Mouse (Mus musculus): ENCODE results near the gene Yif1b.

The Yif1b gene

GRCm38 (mm10) chr7:29244732-29245416, 6.7 kb downstream of the Yif1b start:
- DNase-seq (ENCODE audit: low spot score in 2 of 2) = peak; percentile 24 to 71

DNA sequence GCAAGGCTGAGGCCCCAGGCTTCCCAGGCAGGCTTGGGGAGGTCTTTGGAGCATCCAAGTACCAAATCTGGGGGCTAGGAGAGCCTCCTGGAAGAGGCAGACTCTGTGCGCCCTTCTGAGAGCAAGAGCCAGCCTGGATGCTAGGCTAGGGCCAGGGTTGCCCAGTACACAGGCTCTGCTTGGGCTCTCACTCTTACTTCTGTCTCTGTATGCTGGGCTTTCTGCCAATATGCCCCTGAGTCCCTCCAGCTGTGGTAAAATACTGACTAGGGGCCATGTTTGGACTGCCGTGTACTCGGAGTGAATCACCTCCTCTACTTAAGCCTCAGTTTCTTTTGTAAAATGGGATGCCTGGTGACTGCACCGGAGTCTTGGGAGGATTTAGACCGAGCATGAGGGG, 7.9 kb downstream of the Yif1b start:
- DNase-seq (ENCODE audit: low spot score in 2 of 2) = no peak

- DNase-seq (ENCODE audit: low spot score in 2 of 2) = no peak
These were observed 8.6 kb downstream of the Yif1b start for GRCm38 (mm10) chr7:29246619-29247313.

DNA sequence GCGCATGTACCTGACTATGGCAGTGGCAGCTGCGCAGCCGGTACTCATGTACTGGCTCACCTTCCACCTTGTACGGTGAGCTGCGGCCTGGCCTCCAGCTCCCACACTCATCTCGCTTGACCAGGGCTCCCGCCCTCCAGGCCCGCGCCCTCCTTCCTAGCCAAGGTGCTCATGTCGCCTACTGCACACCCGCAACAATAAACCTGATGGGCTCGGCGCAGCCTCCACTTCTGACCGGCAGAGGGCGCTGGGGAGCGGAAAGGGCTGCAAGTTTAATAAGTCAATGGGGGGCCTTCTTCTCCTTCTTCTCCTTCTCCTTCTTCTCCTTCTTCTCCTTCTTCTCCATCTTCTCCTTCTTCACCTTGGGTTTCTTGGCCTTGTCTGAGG, 9.2 kb downstream of the Yif1b start:
- peak; percentile 83 to 91 for DNase-seq (ENCODE audit: low spot score in 2 of 2)

- peak; percentile 21 to 39 for DNase-seq (ENCODE audit: low spot score in 2 of 2)
These were observed 9.6 kb downstream of the Yif1b start for GRCm38 (mm10) chr7:29247706-29248105.

- DNase-seq (ENCODE audit: low spot score in 2 of 2) = peak; percentile 33 to 46
These were observed 10.2 kb downstream of the Yif1b start, which contains the start of gene 2200002D01Rik for GRCm38 (mm10) chr7:29248261-29248841. TSS of gene 2200002D01Rik (minus strand) at chr7:29248466.

GRCm38 (mm10) chr7:29251166-29251565, 13.0 kb downstream of the Yif1b start:
- no peak for DNase-seq (ENCODE audit: low spot score in 2 of 2)

DNA sequence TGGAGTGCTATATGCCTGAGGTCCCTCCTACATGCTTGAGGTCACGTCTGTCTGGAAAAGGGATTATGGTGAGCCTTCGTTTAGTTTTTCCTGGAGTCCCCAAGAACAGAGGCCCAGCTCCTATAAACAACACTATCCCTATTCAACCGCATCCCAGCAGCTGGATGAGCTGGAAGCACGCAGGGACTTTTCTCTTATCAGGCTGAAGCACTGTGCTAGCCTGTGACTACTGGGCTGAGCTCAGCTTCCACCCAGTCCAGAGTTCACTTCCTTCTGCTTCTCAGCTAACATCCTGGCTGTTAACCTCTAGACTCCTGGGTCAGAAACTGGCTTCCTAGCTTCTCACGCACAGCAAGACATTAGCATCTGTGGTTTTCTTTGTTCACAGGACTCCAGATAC, 15.7 kb downstream of the Yif1b start:
- no peak for DNase-seq (ENCODE audit: low spot score in 2 of 2)

DNA sequence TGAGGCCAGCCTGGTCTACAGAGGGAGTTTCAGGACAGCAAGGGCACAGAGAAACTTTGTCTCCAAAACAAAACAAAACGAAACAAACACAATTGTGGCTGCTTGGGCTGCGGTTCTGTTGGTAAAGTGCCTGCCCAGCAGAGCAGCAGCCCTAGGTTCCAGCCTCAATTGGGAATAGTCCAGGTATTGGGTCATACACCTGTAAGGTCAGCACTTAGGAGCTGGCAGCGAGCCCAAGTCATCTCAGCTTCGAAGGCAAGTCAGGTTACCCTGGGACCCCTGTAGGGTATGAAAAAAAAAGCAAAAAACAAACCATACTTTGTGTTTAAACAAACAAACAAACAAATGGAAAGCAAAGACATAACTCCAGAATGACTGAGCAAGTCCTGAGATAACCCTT, 17.7 kb downstream of the Yif1b start:
- DNase-seq (ENCODE audit: low spot score in 2 of 2) = no peak

- DNase-seq (ENCODE audit: low spot score in 2 of 2) = no peak
These were observed 19.2 kb downstream of the Yif1b start for GRCm38 (mm10) chr7:29257368-29257767.

GRCm38 (mm10) chr7:29259781-29260730, 21.9 kb downstream of the Yif1b start:
- no peak for DNase-seq (ENCODE audit: low spot score in 2 of 2)

- DNase-seq (ENCODE audit: low spot score in 2 of 2) = no peak
These were observed 24.0 kb downstream of the Yif1b start for GRCm38 (mm10) chr7:29262151-29262550.

- DNase-seq (ENCODE audit: low spot score in 2 of 2) = no peak
These were observed 25.7 kb downstream of the Yif1b start for GRCm38 (mm10) chr7:29263831-29264230.

DNA sequence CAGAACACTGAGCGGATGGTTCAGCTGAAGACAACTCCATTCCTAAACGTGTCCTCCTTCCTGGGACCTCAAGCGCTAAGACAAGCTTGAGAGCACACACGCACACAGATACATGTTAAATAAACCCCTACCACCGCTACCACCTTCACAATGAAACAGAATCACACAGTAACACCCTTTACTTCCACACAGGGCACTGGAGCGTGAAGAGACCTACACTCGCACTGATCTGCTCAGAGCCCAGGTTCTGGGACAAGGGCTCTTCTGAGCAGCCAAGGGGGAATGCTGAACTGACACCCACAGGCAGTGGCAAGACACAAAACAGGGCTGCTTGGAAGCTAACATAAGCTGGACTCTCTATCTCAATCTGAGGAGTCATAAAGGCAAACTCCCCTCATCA, 27.5 kb downstream of the Yif1b start:
- no peak for DNase-seq (ENCODE audit: low spot score in 2 of 2)

DNA sequence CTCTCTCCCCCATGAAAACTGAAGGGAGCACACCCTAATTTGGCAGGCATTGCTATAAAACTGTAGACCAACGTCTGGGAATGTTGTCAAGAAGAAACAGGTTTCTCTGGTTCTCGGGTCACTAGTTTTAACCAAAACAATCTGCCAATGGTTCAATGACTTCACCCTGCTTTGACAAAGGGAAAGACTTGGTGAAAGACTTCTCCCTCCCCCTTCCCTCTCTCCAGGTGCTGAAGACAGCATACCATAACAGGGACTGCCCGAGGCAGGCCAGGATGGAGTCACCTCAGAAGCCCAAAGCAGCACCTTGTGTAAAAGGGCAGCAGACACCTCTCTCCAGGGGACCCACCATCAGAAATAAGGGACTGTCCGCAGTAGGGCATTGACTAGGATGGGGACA, 28.8 kb downstream of the Yif1b start:
- no peak for DNase-seq (ENCODE audit: low spot score in 2 of 2)

DNA sequence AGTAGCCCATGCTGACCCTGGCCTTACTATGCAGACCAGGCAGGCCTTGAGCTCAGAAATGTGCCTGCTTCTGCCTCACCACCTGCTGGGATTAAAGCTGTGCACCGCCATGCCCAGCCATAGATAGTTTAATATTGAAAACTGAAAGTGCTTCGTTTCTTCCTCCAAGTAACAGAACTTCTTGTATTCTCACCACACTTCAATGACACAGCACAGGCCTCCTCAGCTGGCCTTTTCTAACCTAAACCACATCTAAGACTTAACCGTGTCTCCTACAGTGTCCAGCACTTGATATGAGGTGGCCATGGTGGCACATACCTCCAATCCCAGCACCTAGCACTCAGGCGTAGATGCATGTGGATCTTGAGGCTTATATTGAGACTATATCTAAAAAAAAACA, 32.3 kb downstream of the Yif1b start:
- DNase-seq (ENCODE audit: low spot score in 2 of 2) = no peak

GRCm38 (mm10) chr7:29271687-29272465, 33.7 kb downstream of the Yif1b start:
- no peak for DNase-seq (ENCODE audit: low spot score in 2 of 2)

DNA sequence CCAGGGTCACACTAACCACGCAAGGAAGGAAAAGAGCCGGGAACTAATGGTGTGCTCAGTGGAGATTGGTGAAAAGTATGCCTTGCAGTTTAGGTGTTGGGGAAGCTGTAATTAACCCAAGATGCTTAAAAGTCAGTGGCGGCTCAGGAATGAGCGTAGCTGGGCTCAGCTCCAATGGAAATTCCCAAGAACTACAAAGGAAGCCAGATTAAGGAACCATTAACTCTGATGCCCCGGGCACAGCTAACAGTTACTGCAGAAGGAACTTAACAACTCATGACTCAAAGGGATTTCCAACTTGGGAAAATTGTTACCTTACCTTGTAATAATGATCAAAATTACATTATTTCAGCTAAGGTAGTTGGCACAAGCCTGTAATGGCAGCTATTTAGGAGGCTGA, 38.6 kb downstream of the Yif1b start:
- DNase-seq (ENCODE audit: low spot score in 2 of 2) = no peak

DNA sequence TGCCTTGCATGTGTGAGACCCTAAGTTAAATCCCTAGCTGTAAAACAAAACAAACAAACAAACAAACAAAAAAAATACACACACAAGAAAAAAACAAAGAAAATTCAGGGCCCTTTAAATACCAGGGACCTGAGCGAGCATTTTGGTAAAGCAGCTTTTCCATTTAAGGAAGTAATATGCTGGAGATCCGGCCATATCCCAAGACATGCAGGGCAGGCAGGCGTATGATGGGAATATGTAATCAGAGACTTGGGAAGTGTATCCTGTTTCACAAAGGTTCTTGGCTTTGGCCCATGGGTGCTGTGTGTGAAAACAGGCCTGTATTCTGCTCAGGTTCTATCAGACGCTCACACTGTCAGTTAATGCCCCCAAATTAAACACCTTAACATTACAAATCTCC, 39.4 kb downstream of the Yif1b start:
- no peak for DNase-seq (ENCODE audit: low spot score in 2 of 2)

DNA sequence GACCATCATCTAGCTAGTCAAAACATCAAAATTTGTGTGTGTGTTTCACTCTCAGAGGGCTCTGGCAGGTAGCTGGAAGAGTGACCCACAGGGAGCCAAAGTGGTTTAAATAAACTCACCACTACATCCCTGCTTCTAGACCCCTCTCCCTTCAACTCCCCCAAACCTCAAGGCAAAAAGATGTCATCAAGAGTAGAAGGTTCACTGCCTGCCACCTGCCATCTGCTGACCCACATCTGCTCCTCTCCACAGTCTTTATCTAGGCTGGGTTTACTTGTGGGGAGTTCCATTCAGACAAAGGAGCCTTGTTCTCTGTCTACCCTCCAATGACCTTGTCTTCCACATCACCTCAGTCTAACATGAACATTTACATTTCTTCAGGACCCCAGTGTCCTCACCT, 41.1 kb downstream of the Yif1b start:
- no peak for DNase-seq (ENCODE audit: low spot score in 2 of 2)

GRCm38 (mm10) chr7:29279924-29280323, 41.8 kb downstream of the Yif1b start:
- DNase-seq (ENCODE audit: low spot score in 2 of 2) = no peak
